Mouse (Mus musculus) stomach, postnatal 0 days (tissue): Measurements from ENCODE around the gene Ank3.

Experiments used
- CTCF ChIP-seq: IDR thresholded peaks from 2 replicates; pipeline ENCODE4 v1.5.1; 2016; ENCODE audit warnings: antibody characterized with exemption, low read depth, mild to moderate bottlenecking, moderate library complexity
- EP300 ChIP-seq: optimal IDR thresholded peaks from 2 replicates; pipeline ENCODE3; 2016; ENCODE audit warnings: antibody characterized with exemption

DNA sequence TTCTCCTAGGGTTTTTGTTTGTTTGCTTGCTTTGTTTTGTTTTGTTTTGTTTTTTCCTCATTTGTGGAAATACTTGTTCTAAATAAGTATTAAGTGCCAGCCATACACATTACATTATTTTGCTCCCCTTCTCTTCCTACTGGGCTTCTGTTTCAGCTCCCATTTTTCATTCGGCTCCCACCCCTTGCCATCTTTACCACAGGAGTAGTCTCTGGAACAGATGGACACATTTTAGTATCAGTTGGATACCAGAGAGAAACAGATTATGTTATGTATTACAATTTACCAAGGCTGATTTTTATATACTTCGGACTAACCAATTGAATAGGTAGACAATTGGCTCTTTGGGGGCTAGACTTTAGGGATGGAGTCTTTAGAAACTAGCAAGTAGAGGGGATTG, 327.7 kb downstream of the Ank3 start:
- TF ChIP-seq EP300 (no peak), CTCF (no peak)
